ENCODE assay signal across 14 mouse cellular contexts in genomic region chr6:99251924-99252323, GRCm38 (mm10).
DNase-seq lines count a peak whose midpoint lies in the region; ATAC-seq and TF ChIP-seq lines count a peak whose summit lies in the region.
"Had no signal": no experiment of that assay in that cellular context is flagged by ENCODE, and none has a peak within 500 bp of the region (broad histone marks: within the 10 kb centered on the region; RNA-seq: fewer than 3 reads in every experiment).

No protein-coding gene starts in this region.

- 0 out of 2 replicates have a peak, but pooled peaks have one; percentile 5 for TF ChIP-seq CTCF in kidney, adult 2 months (conservative IDR thresholded peaks at IDR 0.05; ENCODE audit: insufficient read depth, insufficient read length, low read depth, low read length)
- TF ChIP-seq CTCF in cortical plate, adult 2 months (IDR thresholded peaks at IDR 0.05; ENCODE audit: extremely low read depth, insufficient read depth, low read length): peak; percentile 27; the same call in 1 of the 2 replicates

- no peak for TF ChIP-seq POLR2A in kidney, adult 2 months (IDR thresholded peaks at IDR 0.05; ENCODE audit: low read depth, low read length)
- no peak for TF ChIP-seq POLR2A in cortical plate, adult 2 months (IDR thresholded peaks at IDR 0.05; ENCODE audit: extremely low read depth, insufficient read depth, low read length)

- no peak overlapping the region for H3K4me3 ChIP-seq in embryonic facial prominence, embryonic 13.5 days
- no peak overlapping the region for H3K4me3 ChIP-seq in embryonic facial prominence, embryonic 10.5 days
- no peak overlapping the region for H3K4me3 ChIP-seq in kidney, adult 2 months (ENCODE audit: insufficient read depth, low read depth, low read length)
- H3K4me3 ChIP-seq in kidney, embryonic 14.5 days (ENCODE audit: low read length): no peak overlapping the region
- no peak overlapping the region for H3K4me3 ChIP-seq in cortical plate, adult 2 months (ENCODE audit: insufficient read depth, low read length)
- H3K4me3 ChIP-seq: liver, embryonic 13.5 days; midbrain, embryonic 13.5 days; neural tube, embryonic 15.5 days had no signal

- no peak overlapping the region for H3K4me2 ChIP-seq in embryonic facial prominence, embryonic 13.5 days
- H3K4me2 ChIP-seq in kidney, embryonic 14.5 days (replicated peaks; ENCODE audit: low read depth, low read length): no peak overlapping the region
- H3K4me2 ChIP-seq: liver, embryonic 13.5 days; midbrain, embryonic 13.5 days; neural tube, embryonic 15.5 days had no signal

- DNase-seq in embryonic facial prominence, embryonic 10.5 days (ENCODE audit: low spot score): no peak
- DNase-seq in kidney, adult 2 months: no peak
- DNase-seq in 416B (ENCODE audit: low read depth): peak; percentile 70
- no peak for DNase-seq in gastrocnemius, adult 18-20 months (ENCODE audit: low spot score)
- DNase-seq: adrenal gland, postnatal 10 days; cerebellum, adult 11-12 months; kidney, postnatal 14 days; liver, embryonic 13.5 days had no signal

- no peaks in the 10 kb centered on the region for H3K9me3 ChIP-seq in embryonic facial prominence, embryonic 13.5 days
- H3K9me3 ChIP-seq in embryonic facial prominence, embryonic 10.5 days: no peaks in the 10 kb centered on the region
- no peaks in the 10 kb centered on the region for H3K9me3 ChIP-seq in kidney, embryonic 14.5 days (ENCODE audit: control insufficient read depth, low read length)
- H3K9me3 ChIP-seq: liver, embryonic 13.5 days; midbrain, embryonic 13.5 days; neural tube, embryonic 15.5 days had no signal

- H3K27me3 ChIP-seq in embryonic facial prominence, embryonic 13.5 days: 0 out of 2 replicates have a peak, but pooled peaks cover 3% of the 10 kb centered on the region
- no peaks in the 10 kb centered on the region for H3K27me3 ChIP-seq in embryonic facial prominence, embryonic 10.5 days (replicated peaks; ENCODE audit: low read depth, poor library complexity, severe bottlenecking)
- H3K27me3 ChIP-seq in kidney, adult 2 months (replicated peaks; ENCODE audit: control insufficient read depth, insufficient read depth, low read length): no peaks in the 10 kb centered on the region
- no peaks in the 10 kb centered on the region for H3K27me3 ChIP-seq in kidney, embryonic 14.5 days (ENCODE audit: control insufficient read depth, insufficient read depth, low read length)
- H3K27me3 ChIP-seq: liver, embryonic 13.5 days; midbrain, embryonic 13.5 days; neural tube, embryonic 15.5 days had no signal

- 0 out of 2 replicates have a peak, but pooled peaks have one; percentile 32 for ATAC-seq in embryonic facial prominence, embryonic 13.5 days (ENCODE audit: insufficient number of reproducible peaks, insufficient read depth, low FRiP score, low TSS enrichment, low read depth)
- no peak for ATAC-seq in kidney, embryonic 14.5 days (ENCODE audit: low FRiP score, low TSS enrichment)
- no peak for ATAC-seq in erythroblast, adult 5-6 weeks (replicated peaks; ENCODE audit: low FRiP score, poor library complexity, severe bottlenecking)
- ATAC-seq: midbrain, embryonic 13.5 days had no signal

- WGBS in embryonic facial prominence, embryonic 13.5 days: 79% methylated on average over 4 of the region's 4 CpGs
- 90% methylated on average over 4 of the region's 4 CpGs for WGBS in embryonic facial prominence, embryonic 10.5 days
- whole genome bisulfite sequencing in kidney, adult 2 months: 90% methylated on average over 4 of the region's 4 CpGs
- 93% methylated on average over 4 of the region's 4 CpGs for WGBS in kidney, embryonic 14.5 days

- H3K36me3 ChIP-seq in embryonic facial prominence, embryonic 13.5 days: no peaks in the 10 kb centered on the region
- no peaks in the 10 kb centered on the region for H3K36me3 ChIP-seq in embryonic facial prominence, embryonic 10.5 days (replicated peaks)
- H3K36me3 ChIP-seq in kidney, adult 2 months (ENCODE audit: control insufficient read depth, insufficient read depth, low read length): no peaks in the 10 kb centered on the region
- no peaks in the 10 kb centered on the region; the same call in 1 of the 2 replicates for H3K36me3 ChIP-seq in kidney, embryonic 14.5 days (ENCODE audit: control insufficient read depth, insufficient read depth, low read length)
- H3K36me3 ChIP-seq: liver, embryonic 13.5 days; midbrain, embryonic 13.5 days; neural tube, embryonic 15.5 days had no signal

- no peak overlapping the region for H3K27ac ChIP-seq in embryonic facial prominence, embryonic 13.5 days
- no peak overlapping the region for H3K27ac ChIP-seq in embryonic facial prominence, embryonic 10.5 days (replicated peaks)
- H3K27ac ChIP-seq in kidney, adult 2 months (ENCODE audit: insufficient read depth, low read depth, low read length): no peak overlapping the region
- no peak overlapping the region for H3K27ac ChIP-seq in kidney, embryonic 14.5 days (ENCODE audit: low read depth, low read length)
- no peak overlapping the region for H3K27ac ChIP-seq in cortical plate, adult 2 months (ENCODE audit: insufficient read depth, low read length)
- H3K27ac ChIP-seq: liver, embryonic 13.5 days; midbrain, embryonic 13.5 days; neural tube, embryonic 15.5 days had no signal

- no peaks in the 10 kb centered on the region for H3K4me1 ChIP-seq in embryonic facial prominence, embryonic 13.5 days
- peaks cover 4% of the 10 kb centered on the region; the same call in 1 of the 2 replicates for H3K4me1 ChIP-seq in embryonic facial prominence, embryonic 10.5 days
- no peaks in the 10 kb centered on the region for H3K4me1 ChIP-seq in kidney, adult 2 months (ENCODE audit: control insufficient read depth, insufficient read depth, low read length)
- H3K4me1 ChIP-seq in kidney, embryonic 14.5 days (ENCODE audit: control insufficient read depth, insufficient read depth, low read length): no peaks in the 10 kb centered on the region
- no peaks in the 10 kb centered on the region for H3K4me1 ChIP-seq in cortical plate, adult 2 months (ENCODE audit: control insufficient read depth, insufficient read depth, low read length)
- H3K4me1 ChIP-seq: liver, embryonic 13.5 days; midbrain, embryonic 13.5 days; neural tube, embryonic 15.5 days had no signal

- H3K9ac ChIP-seq in embryonic facial prominence, embryonic 13.5 days: no peak overlapping the region
- H3K9ac ChIP-seq in kidney, embryonic 14.5 days (ENCODE audit: low read depth, low read length): no peak overlapping the region
- H3K9ac ChIP-seq: liver, embryonic 13.5 days; midbrain, embryonic 13.5 days; neural tube, embryonic 15.5 days had no signal
